12 mouse cellular contexts compared by ENCODE assay signal in the genomic region with DNA sequence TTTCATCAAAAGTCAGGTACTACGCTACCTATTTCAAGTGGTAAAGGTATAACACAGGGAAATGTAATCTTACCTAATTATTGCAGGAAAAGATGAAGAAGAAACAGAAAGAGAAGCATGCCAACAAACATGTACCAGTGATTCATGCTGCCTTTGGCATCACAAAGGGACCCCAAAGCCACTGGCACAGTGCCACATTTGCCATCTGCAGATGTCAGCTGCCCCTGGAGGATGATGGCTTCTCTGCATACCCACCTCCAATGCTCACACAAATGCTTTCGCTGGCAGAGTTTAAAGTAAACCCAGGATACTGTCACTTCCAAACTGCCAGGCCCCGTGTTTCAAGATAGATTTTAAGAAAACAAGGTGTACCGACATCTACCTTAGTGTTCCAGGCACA.
DNase-seq lines count a peak whose midpoint lies in the region; TF ChIP-seq lines count a peak whose summit lies in the region.
"Had no signal": no experiment of that assay in that cellular context is flagged by ENCODE, and none has a peak within 500 bp of the region (broad histone marks: within the 10 kb centered on the region; RNA-seq: fewer than 3 reads in every experiment).

No protein-coding gene starts in this region.

- no peaks in the 10 kb centered on the region for H3K36me3 ChIP-seq in limb, embryonic 10.5 days
- H3K36me3 ChIP-seq: embryonic facial prominence, embryonic 13.5 days; heart, embryonic 15.5 days had no signal

- DNase-seq in left cerebral cortex, postnatal 10 days (ENCODE audit: extremely low spot score in 1 of 2, low spot score in 2 of 2) = peak; percentile 19 to 49
- no peak for DNase-seq in left cerebral cortex, postnatal 36 days (ENCODE audit: low spot score in 2 of 2)
- DNase-seq in Muller cell, postnatal 12 days (ENCODE audit: inconsistent ontology term) = peak; percentile 56
- peak; percentile 42 to 47 for DNase-seq in cerebellum, adult 2 months
- peak; percentile 61 to 79 for DNase-seq in layer of hippocampus, adult 18-20 months (ENCODE audit: low spot score in 2 of 2)
- no peak for DNase-seq in urinary bladder, postnatal 14 days (ENCODE audit: low spot score)
- DNase-seq in limb, embryonic 10.5 days (ENCODE audit: low spot score) = no peak
- no peak for DNase-seq in adrenal gland, postnatal 14 days

- H3K27ac ChIP-seq in cerebellum, adult 2 months (ENCODE audit: insufficient read depth, low read length) = no peak overlapping the region
- H3K27ac ChIP-seq in limb, embryonic 10.5 days = no peak overlapping the region
- H3K27ac ChIP-seq: embryonic facial prominence, embryonic 13.5 days; heart, embryonic 15.5 days had no signal

- no peak for TF ChIP-seq CTCF in cerebellum, adult 2 months (IDR thresholded peaks at IDR 0.05; ENCODE audit: borderline replicate concordance, insufficient read depth, low read depth, low read length)

- H3K4me1 ChIP-seq in cerebellum, adult 2 months (ENCODE audit: control insufficient read depth, insufficient read depth, low read length) = peaks cover 7% of the 10 kb centered on the region
- no peaks in the 10 kb centered on the region for H3K4me1 ChIP-seq in limb, embryonic 10.5 days
- H3K4me1 ChIP-seq: embryonic facial prominence, embryonic 13.5 days; heart, embryonic 15.5 days; megakaryocyte, embryonic 14.5 days had no signal

- intact Hi-C loops in left cerebral cortex, postnatal 10 days (cut with DNase I) = no loop called here
- intact Hi-C loops in left cerebral cortex, postnatal 36 days (cut with DNase I) = no loop called here

- no peak overlapping the region for H3K4me3 ChIP-seq in cerebellum, adult 2 months (replicated peaks; ENCODE audit: insufficient read depth, low read depth, low read length)
- no peak overlapping the region for H3K4me3 ChIP-seq in limb, embryonic 10.5 days
- H3K4me3 ChIP-seq: embryonic facial prominence, embryonic 13.5 days; heart, embryonic 15.5 days; megakaryocyte, embryonic 14.5 days had no signal

- no peaks in the 10 kb centered on the region; the same call in 1 of the 2 replicates for H3K27me3 ChIP-seq in cerebellum, adult 2 months (ENCODE audit: control insufficient read depth, insufficient read depth, low read length)
- no peaks in the 10 kb centered on the region for H3K27me3 ChIP-seq in limb, embryonic 10.5 days (ENCODE audit: low read depth, poor library complexity, severe bottlenecking)
- H3K27me3 ChIP-seq: CH12.LX; embryonic facial prominence, embryonic 13.5 days; heart, embryonic 15.5 days; megakaryocyte, embryonic 14.5 days had no signal

- WGBS in cerebellum, adult 2 months = 22% methylated on average over 4 of the region's 4 CpGs
- 87% methylated on average over 4 of the region's 4 CpGs for WGBS in limb, embryonic 10.5 days

- H3K9me3 ChIP-seq in limb, embryonic 10.5 days (replicated peaks) = no peaks in the 10 kb centered on the region
- H3K9me3 ChIP-seq: embryonic facial prominence, embryonic 13.5 days; heart, embryonic 15.5 days; megakaryocyte, embryonic 14.5 days had no signal

- TF ChIP-seq POLR2A in cerebellum, adult 2 months (IDR thresholded peaks at IDR 0.05; ENCODE audit: borderline replicate concordance, insufficient read depth, low read length) = no peak

Comparison
In these comparisons a context has a peak if more than half of its experiments do, and no peak if none do; other contexts are left out.
1. DNase-seq: peak in left cerebral cortex, postnatal 10 days (2 of 2), Muller cell, postnatal 12 days (single experiment), cerebellum, adult 2 months (2 of 2) and layer of hippocampus, adult 18-20 months (2 of 2); none in left cerebral cortex, postnatal 36 days (0 of 2), urinary bladder, postnatal 14 days (single experiment), limb, embryonic 10.5 days (single experiment) and adrenal gland, postnatal 14 days (single experiment).